Mouse (Mus musculus) testis, adult 2 months (tissue): ENCODE results near the gene Kctd6. TPM values are rescaled to one million over a fixed set of nuclear protein-coding genes. Genes with fewer than 3 reads are reported as not detected.

Experiments
- H3K27ac ChIP-seq: fragments of 200-500 bp; 2 replicates; pipeline ENCODE4 v1.5.1; 2012; ENCODE audit warnings: low read depth, low read length; ENCODE audit not compliant: control insufficient read depth, insufficient read depth
- H3K27me3 ChIP-seq: fragments of 200-500 bp; 2 replicates; pipeline ENCODE4 v1.6.1; 2012; ENCODE audit warnings: mild to moderate bottlenecking, low read length, moderate library complexity; ENCODE audit not compliant: control insufficient read depth, insufficient read depth
- H3K36me3 ChIP-seq: fragments of 200-500 bp; 2 replicates; pipeline ENCODE4 v1.6.1; 2012; ENCODE audit warnings: mild to moderate bottlenecking, low read length; ENCODE audit not compliant: control insufficient read depth, insufficient read depth
- H3K4me1 ChIP-seq: fragments of 200-500 bp; 2 replicates; pipeline ENCODE4 v1.6.1; 2012; ENCODE audit warnings: low read length; ENCODE audit not compliant: control insufficient read depth, insufficient read depth
- H3K4me3 ChIP-seq: fragments of 200-500 bp; 2 replicates; pipeline ENCODE4 v1.5.1; 2012; ENCODE audit warnings: low read depth, mild to moderate bottlenecking, low read length, moderate library complexity, mixed read lengths; ENCODE audit not compliant: control insufficient read depth
- CTCF ChIP-seq: fragments of 200-500 bp; IDR thresholded peaks from 2 replicates; pipeline ENCODE4 v1.5.1; 2012; ENCODE audit warnings: low read depth, mild to moderate bottlenecking, inconsistent platforms, low read length, moderate library complexity; ENCODE audit not compliant: control insufficient read depth, insufficient read depth, insufficient replicate concordance
- POLR2A ChIP-seq: fragments of 200-500 bp; IDR thresholded peaks from 2 replicates; pipeline ENCODE4 v1.6.1; 2012; ENCODE audit warnings: low read depth, mild to moderate bottlenecking, inconsistent platforms, low read length, moderate library complexity; ENCODE audit not compliant: control insufficient read depth
- polyA plus RNA-seq: library from polyadenylated mRNA; depleted of rRNA; stranded (reverse); fragments of >200 nt; gene quantifications from 2 replicates; pipeline ENCODE4 v1.2.3, GENCODE M21; 2012

Gene Kctd6
- polyA plus RNA-seq, 1 experiment: 2.8 TPM

DNA sequence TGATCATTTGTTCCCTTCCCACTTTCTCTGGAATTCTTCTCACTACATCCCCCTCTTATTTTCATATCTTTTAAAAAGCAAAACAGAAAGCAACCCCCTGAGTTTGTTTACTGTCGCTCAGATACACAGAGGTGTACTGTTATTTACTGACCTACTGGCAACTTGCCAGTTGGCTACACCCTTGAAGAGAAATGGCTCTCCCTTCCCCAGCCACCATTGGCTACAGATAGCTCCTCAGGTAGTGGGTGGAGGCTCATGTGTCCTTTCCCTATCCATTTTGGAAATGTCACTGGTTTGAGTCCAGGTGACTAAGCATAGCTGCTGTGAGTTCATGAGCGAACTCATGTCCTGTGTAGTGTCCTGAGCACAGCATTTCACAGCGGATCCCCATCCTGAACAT, 12.2 kb upstream of the Kctd6 start:
- no peak for TF ChIP-seq CTCF
- TF ChIP-seq POLR2A: no peak
- no peaks in the 10 kb centered on the region for H3K36me3 ChIP-seq
- H3K4me1 ChIP-seq: no peaks in the 10 kb centered on the region
- H3K27ac ChIP-seq: no peak overlapping the region
- H3K4me3 ChIP-seq: no peak overlapping the region
- no peaks in the 10 kb centered on the region for H3K27me3 ChIP-seq

DNA sequence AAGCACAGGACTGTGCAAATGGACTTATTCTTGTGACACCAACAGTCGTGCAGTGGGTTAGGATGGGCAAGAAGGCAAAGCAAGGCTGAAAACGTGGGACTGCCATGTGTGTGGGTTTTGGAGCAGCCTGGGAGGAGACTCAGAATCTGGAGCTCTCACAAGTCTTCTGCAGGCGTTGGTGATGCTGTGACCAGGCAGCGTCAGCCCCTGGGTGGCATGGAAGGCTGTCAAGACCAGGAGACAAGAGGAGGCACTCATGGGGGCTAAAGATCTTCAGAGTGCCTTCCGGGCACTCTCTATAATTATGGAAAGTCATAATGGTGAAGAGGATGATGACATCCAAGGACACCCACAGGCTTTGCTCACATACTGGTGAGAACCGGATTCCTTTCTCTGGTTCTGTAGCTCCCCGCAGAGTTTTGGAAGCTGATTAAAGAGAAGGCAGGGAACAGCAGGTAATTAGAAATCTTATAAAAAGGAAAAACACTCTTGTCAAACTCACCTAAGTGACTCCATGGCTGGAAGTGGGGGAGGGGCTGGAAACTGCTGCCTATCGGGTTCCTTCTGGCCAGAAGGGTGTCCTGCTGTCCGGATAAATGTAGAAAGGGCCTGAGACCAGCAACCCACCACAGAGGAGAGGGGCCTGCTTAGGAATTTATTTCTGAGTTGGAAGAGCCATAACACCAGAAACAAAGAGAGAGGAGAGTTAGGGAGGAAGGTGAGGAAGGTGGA, 7.6 kb upstream of the Kctd6 start:
- Histone ChIP-seq H3K27ac (no peak overlapping the region), H3K36me3 (no peaks in the 10 kb centered on the region), H3K4me3 (no peak overlapping the region), H3K4me1 (no peaks in the 10 kb centered on the region), H3K27me3 (no peaks in the 10 kb centered on the region)
- TF ChIP-seq POLR2A: no peak
- no peak for TF ChIP-seq CTCF

DNA sequence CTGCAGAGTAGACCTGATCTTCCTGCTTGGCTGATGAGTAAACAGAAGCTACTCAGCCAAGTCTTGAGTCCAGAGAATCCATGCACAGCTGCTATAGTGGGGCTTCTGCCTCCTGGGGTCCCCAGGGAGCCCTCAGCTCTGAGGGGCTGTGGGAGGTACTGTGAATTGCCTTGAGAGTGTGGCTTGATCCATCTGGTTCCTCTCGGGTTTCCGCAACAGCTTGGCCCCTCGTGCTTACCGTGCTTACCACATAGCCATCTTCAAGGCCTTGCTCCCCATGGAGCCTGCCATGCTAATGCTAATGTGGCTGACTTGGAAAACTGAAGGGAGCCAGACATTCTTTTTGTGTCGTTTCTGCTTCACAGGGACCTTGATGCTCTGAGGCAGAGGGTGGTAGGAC, 6.8 kb upstream of the Kctd6 start:
- no peaks in the 10 kb centered on the region for H3K36me3 ChIP-seq
- TF ChIP-seq CTCF: no peak
- TF ChIP-seq POLR2A: no peak
- H3K4me1 ChIP-seq: no peaks in the 10 kb centered on the region
- H3K27ac ChIP-seq: no peak overlapping the region
- H3K4me3 ChIP-seq: no peak overlapping the region
- no peaks in the 10 kb centered on the region for H3K27me3 ChIP-seq

DNA sequence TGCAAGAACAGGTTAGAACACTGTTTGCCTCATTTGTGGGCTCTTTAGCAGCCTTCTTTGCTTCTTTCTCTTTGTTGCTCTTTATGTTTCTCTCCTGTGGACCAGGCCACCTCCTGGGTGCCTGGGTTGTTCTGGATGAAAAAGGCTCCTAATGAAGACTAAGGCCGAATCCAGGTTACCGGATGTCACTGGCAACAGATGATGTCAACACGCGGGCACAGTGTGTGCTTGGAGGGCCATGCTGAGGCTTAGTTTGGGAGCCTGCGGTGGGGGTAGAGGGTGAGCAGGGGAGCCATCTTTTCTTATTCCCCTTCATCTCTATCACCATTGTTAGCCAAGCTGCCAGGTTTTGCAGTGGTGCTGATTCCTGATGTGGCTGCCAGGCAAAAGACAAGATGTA, 6.4 kb upstream of the Kctd6 start:
- H3K4me3 ChIP-seq: no peak overlapping the region
- no peak overlapping the region for H3K27ac ChIP-seq
- TF ChIP-seq POLR2A (no peak), CTCF (no peak)
- no peaks in the 10 kb centered on the region for H3K27me3 ChIP-seq
- no peaks in the 10 kb centered on the region for H3K36me3 ChIP-seq
- H3K4me1 ChIP-seq: no peaks in the 10 kb centered on the region

DNA sequence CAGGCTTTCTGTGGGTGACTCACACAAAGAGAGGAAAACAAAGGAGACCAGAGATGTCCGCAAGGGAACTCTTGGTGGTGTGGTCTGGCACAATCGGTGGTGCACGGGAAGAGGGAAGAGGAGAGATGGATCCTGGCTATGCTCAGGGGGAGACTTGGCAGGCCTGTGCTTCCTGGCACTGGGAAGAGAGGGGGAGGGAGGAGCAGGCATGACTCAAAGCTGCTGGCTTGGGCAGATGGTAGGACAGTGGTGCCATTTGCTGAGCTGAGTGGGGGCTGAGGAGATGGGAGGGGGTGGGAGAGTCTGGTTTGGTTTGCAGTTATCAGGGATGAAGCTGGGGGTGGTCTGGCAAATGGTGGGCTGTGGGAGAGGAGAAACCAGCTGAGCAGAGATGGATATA, 5.1 kb upstream of the Kctd6 start:
- no peaks in the 10 kb centered on the region; the same call in 1 of the 2 replicates for H3K4me1 ChIP-seq
- no peak overlapping the region for H3K27ac ChIP-seq
- TF ChIP-seq CTCF: no peak
- H3K4me3 ChIP-seq: no peak overlapping the region
- no peaks in the 10 kb centered on the region for H3K27me3 ChIP-seq
- H3K36me3 ChIP-seq: no peaks in the 10 kb centered on the region

DNA sequence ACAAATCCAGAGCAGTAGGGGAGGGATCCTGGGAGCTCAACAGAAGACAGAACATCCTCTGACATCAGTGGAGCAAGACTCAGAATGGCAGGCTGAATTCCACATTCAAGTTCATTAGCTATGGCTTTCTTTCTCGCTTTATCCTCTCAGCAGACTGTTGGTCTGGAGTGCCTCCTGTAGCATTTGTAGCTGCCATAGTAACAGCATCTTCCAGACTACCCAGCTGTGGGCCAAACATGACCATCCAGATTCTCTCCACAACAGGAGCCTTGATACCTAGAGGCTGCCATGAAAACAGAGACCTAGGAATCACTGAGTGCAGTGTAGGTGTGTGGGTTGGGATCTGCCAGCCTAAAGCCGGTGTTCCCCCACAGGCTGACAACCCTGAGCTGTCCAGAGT, 4.0 kb upstream of the Kctd6 start:
- H3K27ac ChIP-seq: no peak overlapping the region
- no peaks in the 10 kb centered on the region for H3K27me3 ChIP-seq
- no peaks in the 10 kb centered on the region for H3K36me3 ChIP-seq
- H3K4me3 ChIP-seq: no peak overlapping the region
- no peak for TF ChIP-seq CTCF
- no peak for TF ChIP-seq POLR2A
- H3K4me1 ChIP-seq: peaks cover 5% of the 10 kb centered on the region

DNA sequence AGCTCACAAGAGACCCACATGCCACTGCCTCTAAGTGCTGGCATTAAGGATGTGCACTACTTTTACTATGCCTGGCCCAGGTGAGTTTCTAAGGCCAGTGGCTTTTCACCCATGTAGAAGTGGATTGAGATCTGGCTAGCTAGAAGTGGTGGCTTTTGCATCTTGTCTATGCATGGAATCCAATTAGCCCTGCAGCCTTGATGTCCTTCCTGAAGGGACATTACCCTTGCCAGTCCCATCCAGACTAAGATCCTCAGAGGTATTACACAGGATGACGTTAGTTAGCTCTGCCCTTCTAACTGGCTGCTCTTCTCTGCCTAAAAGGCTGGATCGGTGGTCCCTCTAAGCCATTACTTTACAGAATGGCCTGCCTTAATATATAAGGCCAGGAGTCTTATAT, 944 bp upstream of the Kctd6 start:
- Histone ChIP-seq H3K4me1 (peaks cover 9% of the 10 kb centered on the region), H3K36me3 (no peaks in the 10 kb centered on the region), H3K27me3 (no peaks in the 10 kb centered on the region), H3K4me3 (no peak overlapping the region), H3K27ac (no peak overlapping the region)
- TF ChIP-seq CTCF (no peak), POLR2A (no peak)
